Mouse (Mus musculus): ENCODE measurements around the gene Pga5. TPM values are rescaled to one million over a fixed set of nuclear protein-coding genes. Genes with fewer than 3 reads are reported as not detected.

Gene Pga5
- total RNA-seq (2021) = not detected
- long read RNA-seq, experiment 1 = 0 reads
- long read RNA-seq, experiment 2 = 0 reads

DNA sequence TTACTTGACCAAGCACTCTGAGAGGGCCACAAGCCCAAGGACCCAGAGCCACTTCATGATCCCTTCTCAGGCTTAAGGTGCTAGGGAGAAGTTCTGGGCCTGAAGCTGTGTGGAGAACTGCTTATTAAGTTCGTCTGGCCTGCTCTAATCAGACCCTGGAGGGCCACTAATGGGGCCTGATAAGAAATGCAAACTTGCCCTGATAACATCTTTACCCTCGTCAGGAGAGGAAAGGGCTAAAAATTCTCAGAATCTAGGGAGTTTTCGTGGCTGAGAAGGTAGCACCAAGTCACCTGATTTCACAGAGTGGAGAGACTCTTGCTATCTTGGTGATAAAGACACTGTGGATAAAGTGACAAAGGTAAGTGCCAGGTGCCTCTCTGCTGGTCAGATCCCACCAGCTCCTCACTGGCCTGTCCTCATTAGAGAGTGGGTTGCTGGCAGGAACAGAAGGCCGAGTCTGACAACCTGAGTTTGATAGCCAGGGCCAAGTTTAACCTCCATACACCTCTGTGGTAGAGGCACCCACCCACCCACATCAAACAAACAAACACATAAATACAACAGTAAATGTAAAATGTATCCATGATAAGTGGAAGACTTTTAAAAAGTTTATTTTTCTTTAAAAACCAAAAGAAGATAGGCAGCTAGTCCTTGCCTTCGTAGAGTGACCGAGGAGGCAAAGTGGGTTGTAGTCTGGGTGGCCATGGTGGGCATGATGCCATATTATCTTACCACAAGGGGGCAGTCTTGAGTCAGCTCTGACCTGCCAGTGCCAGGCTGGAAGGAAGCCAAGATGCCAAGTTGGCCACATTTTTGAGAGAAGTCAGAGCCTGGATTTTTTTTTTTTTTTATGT, at the start of gene Pga5:
Pga5 (minus strand) TSS at position 157 of the 857 bp plus-strand sequence.
- peak; percentile 72 to 91 for DNase-seq

DNA sequence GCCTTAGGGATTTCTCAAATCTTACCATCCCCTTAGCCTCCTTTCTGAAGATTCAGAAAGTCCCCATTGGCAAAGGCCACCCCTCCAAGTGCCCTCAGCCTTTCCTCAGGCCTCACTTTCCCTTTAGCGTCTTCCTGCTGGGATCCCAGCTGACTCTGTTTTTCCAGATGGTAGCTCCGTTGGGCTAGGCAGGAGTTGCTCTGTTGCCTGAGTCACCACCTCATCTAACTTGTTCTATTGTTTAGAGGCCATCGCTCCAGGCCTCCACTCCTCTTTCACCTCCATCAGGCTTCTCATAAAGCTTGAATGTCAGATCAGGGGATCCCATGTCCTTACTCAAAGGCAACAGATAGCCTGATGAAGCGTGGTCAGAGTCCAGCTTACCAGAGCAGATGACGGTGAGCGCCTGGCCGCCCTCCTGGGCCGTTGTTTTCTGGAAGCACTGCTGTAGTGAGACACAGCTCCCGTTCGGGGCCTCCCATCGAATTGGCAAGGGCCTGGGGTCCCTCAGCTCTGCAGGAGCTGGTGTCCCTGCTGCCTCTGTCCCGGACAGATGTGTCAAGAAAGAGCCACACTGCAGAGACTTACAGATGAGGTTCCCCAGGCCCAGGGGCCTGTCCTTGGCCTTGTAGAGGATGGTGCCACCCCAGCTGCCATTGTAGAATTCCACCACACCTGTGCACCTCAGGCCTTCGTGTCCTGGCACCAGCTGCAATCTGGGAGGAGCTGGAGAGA, 46.9 kb upstream of the Pga5 start:
- no peak for DNase-seq

DNA sequence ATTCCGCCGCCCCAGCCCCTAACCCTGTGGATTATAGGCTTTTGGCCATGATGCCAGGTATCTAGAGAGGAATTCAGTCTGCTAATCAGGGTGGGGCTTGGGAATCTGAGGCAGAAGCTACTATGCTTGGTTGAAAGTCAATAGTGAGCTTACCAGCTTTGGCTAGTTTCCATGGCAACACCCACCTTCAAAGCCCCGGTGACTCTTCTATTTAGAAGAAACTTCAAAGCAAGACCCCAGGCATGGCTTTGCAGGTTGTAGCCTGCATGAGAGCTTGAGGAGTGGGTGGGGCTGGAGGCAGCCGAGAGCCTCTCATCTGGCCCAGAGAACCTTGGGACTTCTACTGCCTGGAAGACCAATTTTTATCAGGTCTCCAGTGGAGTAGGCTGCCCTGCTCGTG, 45.8 kb upstream of the Pga5 start:
- no peak for DNase-seq

DNA sequence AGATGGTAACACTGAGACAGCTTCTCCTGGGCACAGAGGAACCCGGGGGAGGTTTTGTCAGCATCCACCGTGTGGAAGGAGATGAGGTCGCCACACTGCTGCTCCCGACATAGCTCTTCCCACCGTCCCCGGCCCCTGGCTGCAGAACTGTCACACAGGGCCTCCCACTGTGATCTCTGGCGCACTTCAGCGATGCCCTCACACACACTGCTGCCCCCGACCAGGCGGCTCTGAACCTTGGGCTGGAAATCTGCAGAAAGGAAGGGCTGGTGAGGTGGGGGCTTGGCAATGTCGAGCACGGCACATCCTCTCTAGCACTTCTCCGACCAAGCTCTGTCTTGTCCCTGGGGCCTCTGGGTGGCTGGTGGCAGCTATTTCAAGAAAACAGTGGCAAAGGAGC, 45.2 kb upstream of the Pga5 start:
- no peak for DNase-seq

DNA sequence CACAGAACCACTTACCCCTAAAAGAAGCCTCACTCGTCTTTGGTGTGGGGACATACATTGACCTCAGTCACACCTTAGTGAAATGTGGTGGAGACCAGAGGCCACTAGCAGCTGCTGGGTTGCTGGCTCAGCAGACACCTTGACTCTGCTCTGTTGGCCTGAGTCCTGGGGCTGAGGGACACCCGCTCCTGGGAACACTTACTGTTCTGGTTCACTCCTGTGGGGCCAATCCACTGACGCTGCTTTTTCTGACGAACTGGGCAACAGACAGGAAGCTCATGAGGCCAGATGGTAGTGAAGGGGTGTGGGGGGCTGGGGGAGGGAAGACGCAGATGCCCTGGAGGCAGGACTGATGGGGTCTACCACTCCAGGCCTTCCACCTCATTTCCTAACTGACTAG, 43.2 kb upstream of the Pga5 start:
- no peak for DNase-seq

DNA sequence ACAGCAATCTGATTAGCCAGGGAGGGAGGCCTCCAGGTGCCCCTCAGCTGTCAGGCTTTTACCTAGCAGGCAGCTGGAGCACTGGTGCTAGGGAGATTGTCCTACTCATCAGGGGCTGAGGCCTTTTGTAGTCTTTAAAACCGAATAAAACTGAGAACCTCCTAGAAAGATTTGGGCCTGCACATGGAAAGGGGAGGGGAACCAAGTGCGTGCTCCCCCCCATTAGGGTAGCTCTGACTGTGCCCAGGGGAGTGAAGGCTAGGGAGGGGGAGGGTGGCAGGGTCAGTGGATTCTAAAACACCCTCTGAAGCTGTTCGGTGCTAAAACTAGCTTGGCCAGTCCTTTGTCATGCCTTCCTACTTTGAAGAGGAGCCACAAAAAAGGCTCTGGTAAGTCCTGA, 42.7 kb upstream of the Pga5 start:
- DNase-seq = no peak

DNA sequence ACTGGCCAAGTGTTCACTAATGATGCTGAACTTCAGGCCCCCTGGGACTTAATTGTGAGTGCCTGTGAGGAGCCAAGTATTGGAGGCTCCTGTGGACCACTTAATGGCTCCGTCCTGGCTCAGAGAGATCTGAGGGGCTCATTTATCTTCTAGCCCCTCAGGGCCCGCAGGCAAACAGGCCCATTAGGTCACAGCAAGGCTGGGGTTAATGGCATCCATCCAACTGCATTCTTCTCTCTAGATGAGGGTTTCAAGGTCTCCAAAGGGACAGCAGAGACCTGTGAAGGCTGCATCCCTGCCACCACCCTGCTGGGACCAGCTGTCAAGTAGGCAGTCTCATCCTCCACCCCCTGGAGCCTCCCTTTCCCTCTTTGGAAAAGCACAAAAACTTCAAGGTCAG, 41.9 kb upstream of the Pga5 start:
- no peak for DNase-seq

DNA sequence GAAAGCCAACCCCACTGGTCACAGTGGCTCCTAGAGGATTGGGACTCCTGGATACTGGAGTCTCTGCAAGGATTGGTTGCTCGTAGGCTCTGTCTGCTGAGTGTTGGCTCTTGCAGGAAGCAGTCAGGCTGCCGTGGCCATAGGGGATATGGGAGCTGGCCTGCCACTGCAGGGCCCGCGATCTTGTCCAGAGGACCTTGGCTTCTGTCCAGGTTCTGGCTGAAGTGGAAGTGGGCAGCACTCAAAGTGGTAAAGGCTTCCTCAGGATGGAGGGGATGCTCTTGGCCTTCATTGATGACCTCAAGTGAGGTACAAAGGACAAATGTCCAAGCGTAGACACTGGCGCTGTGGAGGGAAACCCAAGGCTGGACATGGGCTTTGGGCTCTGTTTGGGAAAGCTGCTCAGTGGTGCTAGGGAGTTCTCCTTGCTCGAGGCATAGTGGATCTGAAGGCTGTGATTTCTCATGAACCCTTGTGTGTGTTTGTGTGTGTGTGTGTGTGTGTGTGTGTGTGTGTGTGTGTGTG, 40.4 kb upstream of the Pga5 start:
- no peak for DNase-seq

DNA sequence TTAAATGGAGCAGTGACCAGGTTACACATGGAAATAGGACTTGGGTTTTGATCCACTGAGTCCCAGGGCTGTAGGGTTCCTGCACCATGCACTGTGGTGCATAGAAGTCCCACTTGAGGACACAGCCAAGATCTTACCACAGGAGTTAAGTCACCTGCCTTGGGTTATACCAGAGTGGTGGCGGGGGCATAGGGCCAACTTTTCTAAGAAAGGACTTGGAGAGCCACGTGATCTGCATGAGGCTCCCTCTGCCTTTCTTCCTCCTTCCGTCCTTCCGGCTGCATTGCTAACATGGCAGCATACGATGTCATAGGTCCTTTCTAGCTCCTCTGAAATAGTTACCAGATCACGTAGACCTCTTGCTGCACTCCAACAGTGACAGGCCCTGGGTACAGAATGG, 37.6 kb upstream of the Pga5 start:
- DNase-seq = no peak

DNA sequence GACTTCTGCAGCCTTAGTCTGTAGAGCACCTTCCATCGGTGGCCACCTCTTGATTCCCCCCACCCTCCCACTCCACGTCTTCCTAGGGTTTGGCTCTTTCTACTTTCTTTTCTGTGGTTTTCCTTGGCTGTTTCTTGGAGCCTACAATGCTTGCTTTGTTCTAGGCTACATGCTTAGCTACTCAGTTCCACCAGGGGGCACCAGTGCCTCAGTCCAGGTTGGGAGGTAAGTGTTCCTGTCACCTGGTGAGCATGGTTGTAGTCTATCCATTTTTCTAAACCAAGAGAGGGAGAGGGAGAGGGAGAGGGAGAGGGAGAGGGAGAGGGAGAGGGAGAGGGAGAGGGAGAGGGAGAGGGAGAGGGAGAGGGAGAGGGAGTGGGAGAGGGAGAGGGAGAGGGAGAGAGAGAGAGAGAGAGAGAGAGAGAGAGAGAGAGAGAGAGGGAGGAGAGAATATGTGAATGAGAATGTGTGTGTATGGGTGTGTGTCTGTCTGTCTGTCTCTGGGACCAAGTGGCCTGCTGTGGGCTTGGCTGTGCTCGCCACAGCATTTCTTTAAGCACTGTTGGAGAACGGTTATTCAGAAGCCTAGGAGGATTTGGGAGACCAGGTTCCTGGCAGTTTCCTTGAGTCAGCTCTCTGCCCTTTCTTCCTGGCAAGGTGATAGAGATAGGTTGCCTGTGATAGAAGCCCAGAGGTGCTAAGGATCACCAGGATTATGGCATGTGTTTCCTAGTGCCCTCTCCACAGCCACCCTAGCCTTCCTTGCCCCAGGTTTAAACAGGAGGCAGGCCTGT, 37.0 kb upstream of the Pga5 start:
- DNase-seq = peak; percentile 57 to 79

DNA sequence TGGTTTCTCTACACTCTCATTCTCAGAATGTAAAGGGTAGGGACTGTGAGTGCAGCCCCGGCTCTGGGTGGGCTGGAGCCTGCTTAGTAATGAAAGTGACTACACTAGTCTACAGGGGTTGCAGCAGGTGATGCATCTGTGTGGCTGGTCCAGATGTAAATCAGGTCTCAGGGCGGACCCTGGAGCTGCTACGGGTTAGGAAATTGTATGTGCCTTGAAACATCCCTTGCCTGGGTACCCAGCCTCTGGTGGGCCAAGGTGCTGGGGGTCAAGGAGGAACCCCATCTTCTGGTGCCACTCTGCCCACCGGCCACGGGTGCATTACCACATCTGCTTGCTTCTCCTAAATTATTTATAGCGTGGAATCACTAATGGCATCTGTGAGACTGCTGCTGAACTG, 36.3 kb upstream of the Pga5 start:
- DNase-seq = no peak

DNA sequence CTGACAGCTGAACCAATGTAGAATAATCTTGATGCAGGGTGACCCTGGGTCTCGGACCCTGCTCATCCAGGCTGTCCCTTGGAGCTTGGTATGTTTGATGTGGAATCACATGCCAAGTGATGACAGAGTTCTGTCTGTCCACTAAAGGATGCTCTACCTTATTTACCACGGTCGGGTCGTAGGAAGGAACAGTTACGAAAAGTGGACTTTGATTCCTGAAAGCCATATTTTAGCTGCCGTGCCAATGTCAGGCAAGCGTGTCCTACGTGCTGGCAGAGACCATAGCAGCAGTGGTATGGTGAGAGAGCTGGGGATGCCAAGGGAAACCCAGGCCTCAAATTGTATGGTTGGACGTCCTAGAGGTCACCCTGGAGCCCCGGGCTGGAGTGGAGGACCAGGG, 35.7 kb upstream of the Pga5 start:
- DNase-seq = no peak

DNA sequence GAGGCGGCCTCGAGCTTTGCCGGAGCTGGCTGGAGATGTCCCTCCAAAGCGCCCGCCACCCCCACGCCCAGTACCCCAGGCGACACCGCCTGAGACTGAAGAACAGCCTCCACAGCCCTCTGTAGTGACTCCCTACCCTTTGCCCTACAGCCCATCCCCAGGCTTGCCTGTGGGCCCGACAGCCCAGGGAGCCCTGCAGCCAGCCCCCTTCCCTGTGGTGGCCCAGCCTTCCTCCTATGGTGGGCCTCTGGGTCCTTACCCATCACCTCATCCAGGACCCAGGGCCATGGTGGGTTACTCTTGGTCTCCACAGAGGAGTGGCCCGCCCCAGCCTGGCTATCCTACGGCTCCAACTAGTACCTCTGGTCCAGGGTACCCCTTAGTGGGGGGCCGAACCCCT, 34.8 kb upstream of the Pga5 start:
- DNase-seq = no peak

DNA sequence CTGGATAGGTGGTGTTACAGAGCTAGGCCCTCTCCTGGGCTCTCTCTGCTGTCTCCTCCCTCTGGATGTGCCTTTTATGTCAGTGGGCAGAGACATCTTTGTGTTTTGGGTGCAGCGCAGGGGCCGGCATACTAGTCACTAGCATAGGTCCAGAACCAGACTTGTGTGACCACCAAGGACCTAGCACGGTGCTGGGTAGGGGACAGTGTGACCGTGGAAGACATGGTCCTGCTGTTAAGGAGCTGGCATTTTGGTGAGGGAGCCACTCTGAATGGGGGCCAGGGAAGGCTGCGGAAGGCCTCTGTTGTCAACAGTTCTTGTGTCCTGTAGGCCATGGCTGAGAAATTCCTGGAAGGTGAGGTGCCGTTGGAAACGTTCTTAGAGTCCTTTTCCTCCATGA, 34.3 kb upstream of the Pga5 start:
- no peak for DNase-seq

DNA sequence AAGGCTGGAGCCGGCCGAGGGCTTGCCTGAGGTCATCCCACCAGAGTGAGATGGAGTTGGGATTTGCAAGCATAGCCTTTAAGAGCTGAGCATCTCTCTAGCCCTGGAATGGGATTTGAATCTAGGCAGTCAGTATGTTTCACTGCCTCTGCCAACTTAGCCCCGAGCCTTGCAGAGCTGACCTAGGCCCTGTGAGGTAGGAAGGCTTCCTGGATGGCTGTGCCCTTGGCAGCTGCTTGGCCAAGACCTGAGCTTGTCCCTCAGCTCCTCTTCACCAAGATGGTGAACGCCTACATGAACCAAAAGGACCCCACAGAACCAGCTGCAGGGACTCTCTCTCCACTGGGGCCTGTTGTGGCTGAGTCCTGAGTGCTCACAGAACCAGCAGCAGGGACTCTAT, 32.9 kb upstream of the Pga5 start:
- no peak for DNase-seq

DNA sequence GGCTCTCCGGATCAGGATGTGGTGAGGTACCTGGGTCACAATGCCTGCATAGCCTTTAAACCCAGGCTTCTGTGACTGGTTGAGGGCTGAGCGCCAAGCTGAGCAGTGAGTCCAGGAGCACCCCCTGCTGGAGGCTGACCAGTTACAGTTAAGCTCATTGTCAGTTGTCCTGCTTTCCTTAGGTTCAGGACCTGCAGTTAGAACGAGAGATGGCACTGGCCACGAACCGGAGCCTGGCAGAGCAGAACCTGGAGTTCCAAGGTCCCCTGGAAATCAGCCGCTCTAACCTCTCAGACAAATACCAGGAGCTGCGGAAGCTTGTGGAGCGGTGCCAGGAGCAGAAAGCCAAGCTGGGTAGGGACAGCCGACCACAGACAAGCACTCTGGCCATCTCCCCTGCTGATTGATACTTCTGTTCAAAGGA, 32.2 kb upstream of the Pga5 start:
- peak; percentile 61 to 80 for DNase-seq

DNA sequence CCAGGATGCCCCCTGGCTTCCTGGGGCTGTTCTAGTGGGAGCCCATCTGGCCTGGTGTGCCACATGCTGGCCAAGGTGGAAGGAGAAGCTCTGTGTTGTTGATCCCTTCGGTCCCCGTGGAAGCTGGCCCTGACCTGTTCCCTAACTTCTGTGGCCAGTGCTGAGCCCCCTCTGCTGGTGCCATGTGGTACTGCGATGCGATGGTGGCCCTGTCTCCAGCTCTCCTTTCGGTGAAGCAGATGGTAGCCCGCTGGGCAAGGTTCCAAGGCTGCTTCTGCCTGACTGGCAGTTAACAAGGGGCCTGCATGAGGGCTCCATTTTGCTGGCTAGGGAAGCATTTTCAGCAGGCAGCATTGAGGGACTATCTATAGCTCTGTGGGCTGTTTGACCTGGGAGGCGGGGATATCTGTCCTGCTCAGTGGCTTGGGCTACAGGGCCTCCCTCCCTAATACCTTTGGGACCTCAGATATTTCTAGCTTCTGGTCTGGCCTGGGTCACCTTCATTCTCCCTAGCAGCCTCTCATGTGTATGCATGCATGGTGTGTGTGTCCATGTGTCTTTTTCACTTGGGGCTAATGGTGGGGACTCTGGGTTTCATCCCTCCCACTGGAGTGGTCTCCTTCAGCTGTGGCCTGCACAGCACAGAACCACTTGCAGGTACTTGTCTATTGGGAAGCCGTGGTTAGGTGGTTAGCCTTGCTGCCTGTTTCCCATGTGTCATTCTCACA, 31.7 kb upstream of the Pga5 start:
- peak; percentile 92 to 96 for DNase-seq

DNA sequence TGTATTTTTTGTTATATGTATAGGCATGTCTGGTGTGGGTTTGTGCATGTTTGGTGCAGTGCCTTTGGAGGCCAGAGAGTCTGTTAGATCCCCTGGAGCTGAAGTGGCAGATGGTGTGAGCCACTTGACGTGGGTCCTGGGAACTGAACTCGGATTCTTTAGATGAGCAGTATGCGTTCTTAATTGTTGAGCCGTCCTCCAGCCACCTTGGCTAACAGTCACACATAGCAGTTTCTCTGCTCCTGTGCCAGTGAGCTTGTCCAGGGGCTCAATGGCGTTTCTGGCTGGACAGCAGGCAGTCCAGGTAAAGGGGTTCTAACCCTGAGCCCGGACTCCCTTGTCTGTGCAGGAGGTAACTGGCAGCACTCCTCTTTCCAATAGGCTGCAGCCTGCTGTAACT, 31.0 kb upstream of the Pga5 start:
- DNase-seq = no peak

DNA sequence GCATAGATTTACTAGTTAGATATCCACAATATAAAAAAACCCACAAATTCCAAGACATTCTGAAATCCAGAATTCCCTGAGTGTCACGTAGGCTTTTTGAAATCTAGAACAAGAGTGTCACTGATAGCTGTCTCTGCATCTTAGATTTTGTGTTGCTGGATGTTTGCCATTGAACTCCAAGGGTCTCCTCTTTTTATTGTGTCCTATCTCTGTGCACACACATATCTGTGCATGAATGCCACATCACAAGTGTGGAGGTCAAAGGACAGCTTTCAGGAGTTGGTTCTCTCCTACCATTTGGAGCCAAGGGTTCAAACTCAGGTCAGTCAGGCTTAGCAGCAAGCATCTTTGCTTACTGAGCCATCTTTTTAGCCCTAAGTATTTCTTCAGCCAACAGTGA, 30.0 kb upstream of the Pga5 start:
- DNase-seq = no peak

DNA sequence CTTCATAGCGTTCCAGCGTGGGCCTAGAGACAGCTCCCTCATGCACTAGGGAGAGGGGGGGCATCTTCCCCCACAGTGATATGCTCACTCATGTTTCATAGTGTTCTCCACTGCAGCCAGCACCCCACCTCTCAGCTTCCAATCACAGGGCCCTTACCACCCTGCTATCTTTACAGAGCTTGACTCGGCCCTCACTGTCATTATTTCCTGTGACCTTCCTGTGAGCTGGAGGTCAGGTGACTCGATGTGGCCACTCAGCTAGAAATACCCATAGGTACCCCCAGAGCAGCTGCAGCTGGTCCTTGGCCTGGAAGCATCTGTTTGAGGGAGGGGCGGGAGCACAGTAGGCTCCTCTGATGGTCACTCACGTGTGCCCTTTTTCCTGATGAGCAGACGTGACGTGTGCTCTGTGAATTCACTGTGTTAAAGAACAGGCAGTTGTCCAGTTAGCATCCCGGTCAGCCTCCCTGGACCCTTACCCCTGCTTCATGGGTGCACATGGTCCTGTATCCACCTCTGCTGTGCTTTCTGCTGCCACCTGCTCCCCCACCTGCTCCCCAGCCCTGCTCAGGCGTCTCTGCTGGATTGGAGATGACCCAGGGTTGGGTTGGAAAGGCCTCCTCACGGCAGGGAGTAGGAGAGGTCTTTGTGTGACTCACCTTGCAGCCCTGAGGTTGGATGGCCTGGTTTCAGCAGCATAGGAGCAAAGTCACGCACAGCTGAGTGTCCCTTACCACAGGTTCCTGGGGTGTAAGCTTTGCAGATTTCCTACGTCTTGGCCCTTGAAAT, 29.4 kb upstream of the Pga5 start:
- DNase-seq = no peak

DNA sequence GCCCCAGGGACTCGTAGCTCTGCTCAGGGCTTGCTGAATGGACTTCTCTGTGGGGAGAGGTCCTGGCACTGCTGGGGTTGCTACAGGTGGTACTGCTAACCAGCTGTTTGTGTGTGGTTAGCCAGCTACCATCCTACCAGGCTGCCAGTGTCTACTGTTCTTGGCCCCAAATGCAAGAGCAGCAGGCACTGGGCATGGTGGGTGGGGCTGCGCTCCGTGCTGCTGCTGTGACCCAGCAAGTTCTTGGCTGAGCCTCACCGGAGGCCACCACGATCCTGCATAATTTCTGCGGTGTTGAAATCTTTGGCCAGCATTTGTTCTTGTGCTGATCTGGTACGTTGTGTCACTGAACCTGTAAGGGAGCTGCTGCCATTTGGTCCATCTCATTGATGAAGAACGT, 25.6 kb upstream of the Pga5 start:
- peak in 1 of 2 experiments; percentile 38 for DNase-seq

Data from heart, adult 18-20 months (tissue).